Mouse (Mus musculus) erythroid progenitor cell, adult 5-6 weeks (primary cell): ENCODE measurements at regions not wholly inside any gene's neighbourhood (a gene's known extent, or its start where the extent isn't known, plus 50 kb on each side); places are given as distances from the start of the nearest gene placed in this dataset.

Experiments used
- ATAC-seq: replicated peaks from 2 replicates; pipeline ENCODE4 v1.8.0; 2016; ENCODE audit warnings: moderate number of reproducible peaks, mild to moderate bottlenecking, moderate TSS enrichment, inconsistent platforms; ENCODE audit not compliant: poor library complexity, low FRiP score, severe bottlenecking

DNA sequence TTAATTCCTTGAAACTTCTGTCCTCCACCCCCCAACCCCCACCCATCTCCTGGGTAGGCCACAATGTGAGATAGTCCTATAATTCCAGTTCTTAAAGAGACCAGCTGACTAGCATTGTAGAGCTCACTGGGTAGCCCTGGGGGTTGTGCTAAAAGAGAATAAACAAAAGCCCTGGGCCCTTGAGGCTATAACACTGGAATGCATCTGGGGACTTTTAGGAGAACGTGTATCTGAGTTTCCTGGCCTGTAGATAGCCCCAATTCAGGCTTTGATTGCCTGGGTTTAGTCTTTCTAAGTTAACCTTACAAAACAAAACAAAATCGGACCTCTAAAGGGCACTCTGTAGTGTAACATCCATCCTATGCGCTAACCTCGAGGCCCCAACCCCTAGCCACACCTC lies 234.1 kb upstream of the 4930412O13Rik start:
- no peak for ATAC-seq

DNA sequence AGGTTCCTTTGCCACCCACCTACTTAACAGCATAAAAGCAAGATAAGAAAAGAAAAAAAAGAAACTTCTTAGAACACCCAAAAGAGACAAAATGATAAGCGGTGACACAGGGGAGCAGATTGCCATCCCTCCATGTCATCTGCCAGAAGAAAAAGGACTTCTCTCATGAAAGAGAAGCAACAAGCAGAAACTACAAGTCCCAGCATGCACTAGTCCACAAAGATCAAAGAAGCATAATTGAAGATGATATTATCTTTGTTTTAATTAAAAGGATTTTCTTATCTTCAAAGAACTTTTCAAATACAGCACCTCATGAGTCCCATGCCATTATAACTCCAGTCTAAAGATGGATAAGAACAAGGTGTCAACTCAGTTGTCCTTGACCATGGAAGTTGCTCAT lies 231.0 kb upstream of the 4930412O13Rik start:
- no peak for ATAC-seq

DNA sequence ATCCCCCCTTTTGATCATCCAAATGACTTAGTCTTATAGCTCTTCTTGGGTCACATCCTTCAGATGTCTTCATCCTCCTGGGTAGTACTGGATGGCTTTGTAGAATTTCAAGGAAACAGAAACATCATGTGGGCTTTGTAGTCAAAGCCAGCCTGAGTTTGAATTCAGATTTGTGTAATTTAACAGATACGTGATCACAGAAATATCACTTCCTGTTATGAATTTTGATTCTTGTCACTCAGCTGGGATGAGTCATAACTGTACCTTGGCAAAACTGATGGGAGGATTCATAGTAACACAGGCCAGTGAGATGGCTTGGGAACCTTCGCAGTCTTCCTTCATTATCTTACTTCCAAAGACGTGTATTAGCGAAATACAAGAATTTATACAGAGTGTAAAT lies 222.2 kb upstream of the 4930412O13Rik start:
- ATAC-seq = no peak

DNA sequence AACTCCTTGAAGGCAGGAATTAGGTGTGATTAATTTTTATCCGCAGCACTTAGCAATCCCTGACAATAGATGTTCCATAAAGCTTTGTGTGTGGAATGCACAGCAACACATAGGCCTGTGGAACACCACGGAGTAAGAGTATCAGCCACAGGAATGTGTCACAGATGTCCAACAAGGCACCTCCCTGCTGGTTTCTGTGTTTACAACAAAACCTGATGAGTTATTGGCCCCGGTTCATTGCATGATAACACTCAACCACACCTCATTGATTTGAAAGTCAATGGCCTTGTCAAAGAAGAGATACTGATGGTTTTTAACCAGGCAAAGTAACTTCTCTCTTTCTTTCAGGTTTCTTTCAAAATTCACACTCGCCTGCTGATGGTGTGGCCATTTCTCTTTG lies 211.4 kb upstream of the 4930412O13Rik start:
- ATAC-seq = no peak

DNA sequence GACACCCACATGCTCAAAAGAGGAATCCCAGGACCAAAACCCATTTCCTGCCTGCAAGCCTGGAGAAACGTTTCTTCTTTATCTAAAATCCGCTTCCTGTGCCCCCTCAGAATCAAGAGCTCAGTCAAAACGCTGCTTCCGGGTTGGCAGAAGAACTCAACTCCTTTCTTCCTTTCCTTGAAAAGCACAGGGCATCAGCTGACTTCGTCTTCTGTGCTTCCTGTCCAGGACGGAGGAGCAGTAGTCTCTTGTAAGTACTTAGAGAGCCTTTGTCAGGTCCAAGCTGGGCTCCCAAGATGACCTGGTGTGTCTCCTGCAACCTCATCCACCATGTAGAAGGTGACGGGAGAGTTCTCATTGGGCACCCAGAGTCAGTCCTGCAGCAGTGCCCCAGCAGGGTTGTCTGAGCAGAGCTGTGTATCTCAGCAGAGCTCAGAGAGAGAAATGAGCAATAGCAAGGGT lies 199.3 kb upstream of the 4930412O13Rik start:
- no peak for ATAC-seq

DNA sequence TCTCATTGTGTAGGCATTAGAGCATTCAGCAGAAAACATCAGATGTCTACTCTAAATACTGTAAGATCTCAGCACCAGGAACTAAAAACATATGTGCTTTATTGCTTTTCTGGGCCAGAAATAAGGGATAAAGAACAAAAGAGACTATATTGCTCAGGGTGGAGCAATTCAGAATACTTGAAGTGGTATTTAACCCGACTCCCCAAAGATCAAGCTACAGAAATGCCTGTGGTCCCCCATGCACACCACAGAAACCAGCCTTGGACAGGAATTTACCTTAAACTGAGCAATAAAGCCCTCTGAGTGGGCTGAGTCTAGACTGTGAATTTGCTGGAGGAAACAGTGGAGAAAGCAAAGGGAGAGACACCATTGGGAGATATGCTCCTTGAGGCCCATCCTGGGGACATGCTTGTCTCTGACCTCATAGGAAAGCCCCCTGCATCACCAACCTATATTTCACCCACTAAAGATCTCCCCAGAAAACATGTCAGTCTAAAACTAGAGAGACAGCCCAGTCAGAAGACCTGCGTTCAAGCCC lies 197.3 kb upstream of the 4930412O13Rik start:
- no peak for ATAC-seq

DNA sequence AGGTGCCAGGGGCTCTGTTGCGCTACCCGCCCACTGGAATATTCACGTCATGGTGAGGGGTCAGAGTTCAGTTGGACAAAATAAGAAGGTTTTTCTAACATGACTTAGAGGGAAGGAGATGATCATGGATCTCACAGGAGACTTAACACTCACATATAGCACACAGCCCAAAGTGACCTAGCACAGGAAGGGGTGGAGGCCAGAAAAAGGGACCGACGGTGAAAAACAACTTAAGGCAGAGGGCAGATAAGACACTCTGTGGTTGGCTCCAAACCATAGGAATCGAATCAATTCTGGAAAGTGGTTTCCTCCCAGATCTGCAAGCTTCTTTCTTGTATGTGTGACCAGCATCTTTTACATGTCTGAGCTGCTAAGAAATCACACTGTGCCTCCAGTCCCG lies 192.9 kb upstream of the 4930412O13Rik start:
- ATAC-seq = no peak

DNA sequence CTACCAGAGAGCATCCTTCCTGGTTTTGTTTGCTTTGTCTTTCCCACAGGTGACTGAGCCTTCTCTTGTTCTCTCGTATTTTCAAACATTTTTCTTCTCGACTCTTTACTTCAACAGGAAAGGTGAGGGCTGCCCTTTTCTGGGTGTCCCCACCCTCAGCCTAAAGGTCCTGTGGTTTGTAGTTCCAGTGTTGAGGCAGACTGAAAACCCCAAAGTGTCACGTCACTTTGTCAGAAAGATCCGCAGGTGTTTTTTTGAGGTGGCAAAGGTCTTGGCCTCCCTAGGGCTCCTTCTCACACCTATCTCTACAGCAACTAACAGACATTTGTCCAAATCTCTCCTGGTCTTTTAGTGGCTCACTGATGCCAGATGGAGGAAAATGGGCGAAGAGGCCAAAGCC lies 191.5 kb upstream of the 4930412O13Rik start:
- ATAC-seq = no peak

DNA sequence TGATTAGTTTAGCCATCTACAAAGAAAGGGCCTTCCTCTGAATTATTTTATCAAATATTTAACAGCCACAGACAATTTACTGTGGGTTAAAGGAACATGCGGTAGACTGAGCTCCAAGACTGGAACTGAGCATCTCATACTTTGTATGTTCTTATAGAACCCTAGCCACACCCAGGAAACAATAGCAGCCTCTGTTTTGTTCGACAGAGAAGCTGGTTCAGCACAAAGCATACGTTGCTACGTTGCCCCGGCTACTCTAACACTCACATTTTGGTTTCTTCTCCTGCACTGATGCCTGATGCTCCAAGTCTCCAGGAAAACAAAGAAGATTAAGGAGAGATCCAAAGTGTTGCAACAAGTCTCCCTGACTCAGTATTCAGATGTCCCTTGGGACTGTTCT lies 189.5 kb upstream of the 4930412O13Rik start:
- ATAC-seq = no peak

DNA sequence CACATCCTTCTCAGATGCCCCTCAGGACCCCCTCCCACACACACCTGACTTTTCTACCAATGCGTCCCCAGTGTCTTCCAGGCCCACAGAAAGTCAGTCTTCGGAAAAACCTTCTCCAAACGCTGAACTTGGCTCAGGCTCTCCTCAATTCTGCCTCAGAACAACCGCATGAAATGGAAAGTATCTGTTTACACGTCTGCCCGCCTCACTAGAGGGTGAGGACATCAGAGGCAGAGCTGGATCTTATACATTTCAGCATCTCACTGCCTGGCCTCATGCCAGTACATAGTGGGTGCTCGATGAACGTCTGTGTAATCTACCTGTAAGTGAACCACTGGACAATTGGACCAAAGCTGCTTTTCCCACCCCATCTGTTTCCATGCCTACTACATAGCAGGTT lies 189.1 kb upstream of the 4930412O13Rik start:
- no peak for ATAC-seq

DNA sequence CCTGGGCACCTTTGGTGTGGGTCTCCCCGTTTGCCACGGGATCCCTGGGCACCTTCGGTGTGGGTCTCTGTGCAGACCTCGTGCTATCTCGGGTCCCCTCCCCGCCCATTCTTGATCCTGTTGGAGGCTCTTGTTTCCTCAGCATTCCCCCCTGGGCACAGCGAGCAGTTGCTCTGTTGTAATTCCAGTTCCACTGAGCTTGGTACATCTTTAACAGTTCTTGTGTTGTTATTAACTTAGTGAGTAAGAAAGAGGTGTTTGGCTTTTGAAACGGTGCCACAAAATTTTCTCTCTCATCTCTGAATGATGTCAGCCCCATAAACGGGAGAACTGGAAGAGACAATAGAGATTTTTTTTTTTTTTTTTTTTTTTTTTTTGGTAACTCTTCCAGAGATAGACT lies 187.7 kb upstream of the 4930412O13Rik start:
- 0 out of 2 replicates have a peak, but pooled peaks have one; percentile 30 for ATAC-seq

DNA sequence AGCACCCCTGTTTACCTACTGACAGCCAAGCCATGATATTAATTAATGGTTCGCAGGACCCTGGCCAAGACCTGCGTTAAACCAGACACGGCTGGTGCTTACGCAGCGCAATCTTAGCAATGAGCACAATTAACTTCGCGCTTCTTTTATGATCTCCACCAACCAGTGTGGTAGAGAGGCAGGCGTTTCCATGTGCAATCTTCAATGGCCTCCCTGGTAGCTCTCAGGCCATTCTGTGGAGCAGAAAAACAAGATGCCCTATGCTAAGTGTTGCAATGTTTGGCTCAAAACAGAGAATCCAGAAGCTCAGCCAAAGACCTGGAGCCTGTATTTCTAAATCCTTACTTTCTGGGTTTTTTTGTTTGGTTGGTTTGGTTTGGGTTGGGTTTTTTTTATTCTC lies 186.9 kb upstream of the 4930412O13Rik start:
- no peak for ATAC-seq

DNA sequence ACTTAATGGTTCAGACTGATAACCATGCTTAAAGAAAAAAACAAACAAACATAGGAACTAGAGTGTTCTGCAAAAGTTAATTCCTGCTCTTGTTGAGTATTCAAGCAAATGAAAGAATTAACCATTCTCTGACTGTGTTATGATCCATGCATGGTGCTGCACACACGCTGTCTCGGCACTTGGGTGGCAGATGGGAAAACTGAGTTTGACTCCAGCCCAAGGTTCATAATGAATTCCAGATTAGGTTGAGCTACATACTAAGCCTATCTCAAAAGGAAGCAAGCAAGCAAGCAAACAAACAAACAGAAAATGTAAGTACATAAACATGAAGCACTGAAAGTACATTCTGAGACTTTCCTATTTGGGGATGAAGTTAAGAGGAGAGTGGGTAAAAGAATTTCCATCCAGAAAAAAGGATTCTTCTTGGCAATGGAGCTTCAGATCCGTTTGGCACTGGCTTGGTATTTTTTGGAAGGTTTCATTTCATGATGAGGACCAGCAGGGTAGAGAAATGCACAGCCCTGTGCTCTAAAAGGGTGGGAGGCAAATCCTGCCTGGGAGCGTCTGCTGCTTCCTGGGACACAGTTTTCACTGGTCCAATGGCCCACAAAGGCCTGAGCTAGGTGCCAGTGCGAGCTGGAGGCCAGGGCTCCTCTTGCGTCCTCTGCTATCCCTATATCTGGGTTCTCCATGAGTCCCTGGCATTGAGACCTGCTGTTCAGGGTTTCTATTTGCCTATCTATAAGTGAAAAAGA lies 183.3 kb upstream of the 4930412O13Rik start:
- no peak for ATAC-seq

DNA sequence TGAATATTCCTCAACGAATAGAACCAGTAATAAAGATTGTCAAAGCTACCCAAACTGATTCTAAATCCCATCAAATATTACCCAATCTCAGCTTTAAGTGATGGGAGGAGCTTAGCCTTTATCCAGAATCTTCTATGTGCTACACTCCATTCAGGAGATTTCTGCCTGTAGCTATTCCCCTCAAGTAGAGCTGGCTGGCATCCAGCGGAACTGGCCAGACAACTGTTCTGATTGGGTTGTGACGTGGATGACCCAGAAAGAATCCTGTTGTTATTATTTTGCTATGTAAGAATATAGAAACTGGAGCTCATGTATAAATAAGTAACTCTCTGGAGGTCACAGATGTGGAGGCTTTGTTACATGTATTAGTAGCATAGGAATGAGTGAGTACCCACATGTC lies 176.8 kb upstream of the 4930412O13Rik start:
- ATAC-seq = no peak

DNA sequence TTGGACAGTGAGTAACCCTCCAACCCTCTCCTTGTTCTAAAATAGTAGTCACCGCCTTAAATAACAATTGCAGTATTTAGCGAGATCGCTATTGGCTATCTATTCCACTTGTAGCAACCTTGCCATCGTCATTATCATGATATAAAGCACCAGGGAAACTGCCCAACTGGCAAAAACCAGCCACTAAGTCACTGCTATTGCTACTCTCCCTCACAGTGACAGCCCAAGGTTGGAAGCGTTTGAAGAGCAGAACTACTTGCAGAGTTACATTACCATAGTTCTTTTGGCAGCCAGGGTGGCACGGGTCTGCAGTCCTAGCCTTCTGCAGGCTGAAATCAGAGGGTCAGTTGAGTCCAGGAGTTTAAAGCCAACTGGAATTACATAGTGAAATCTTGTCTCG lies 171.6 kb upstream of the 4930412O13Rik start:
- ATAC-seq = no peak

DNA sequence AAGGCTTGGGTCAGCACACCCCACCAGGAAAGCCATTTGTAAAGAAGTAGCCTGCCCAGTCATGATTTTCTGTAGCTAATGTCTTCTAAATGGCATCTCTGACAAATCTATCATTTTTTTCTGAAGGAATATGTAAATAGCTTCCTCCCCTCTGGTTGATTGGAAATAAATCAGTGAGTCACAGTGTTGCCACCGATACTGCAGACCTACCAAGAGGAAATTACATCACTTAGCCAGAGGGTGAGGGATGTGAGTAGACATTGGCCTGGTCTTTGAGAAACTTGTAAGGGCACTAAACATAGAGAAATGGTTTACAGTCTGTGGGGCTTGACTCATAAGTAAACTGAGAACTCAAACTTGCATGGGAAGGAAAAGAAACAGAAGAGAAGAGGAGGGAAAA lies 163.1 kb upstream of the 4930412O13Rik start:
- no peak for ATAC-seq

DNA sequence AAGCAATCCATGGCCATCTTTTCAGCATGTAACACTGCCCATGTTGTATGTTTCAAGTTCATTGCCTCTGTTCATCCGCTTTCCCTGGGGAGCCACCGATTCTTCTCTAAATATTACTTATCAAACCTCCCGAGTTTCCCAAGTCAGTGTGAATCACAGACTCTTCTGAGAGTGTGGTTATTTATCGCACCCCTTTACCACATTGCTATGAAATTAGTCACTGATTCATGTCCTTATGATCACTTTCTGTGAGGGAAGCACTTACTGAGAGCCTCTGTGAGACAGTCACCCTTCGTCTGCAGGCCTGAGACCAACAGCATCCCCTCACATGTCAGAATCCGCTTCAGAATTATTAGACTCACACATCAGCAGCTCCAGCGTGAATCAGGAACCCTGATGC lies 147.8 kb upstream of the 4930412O13Rik start:
- ATAC-seq = no peak

DNA sequence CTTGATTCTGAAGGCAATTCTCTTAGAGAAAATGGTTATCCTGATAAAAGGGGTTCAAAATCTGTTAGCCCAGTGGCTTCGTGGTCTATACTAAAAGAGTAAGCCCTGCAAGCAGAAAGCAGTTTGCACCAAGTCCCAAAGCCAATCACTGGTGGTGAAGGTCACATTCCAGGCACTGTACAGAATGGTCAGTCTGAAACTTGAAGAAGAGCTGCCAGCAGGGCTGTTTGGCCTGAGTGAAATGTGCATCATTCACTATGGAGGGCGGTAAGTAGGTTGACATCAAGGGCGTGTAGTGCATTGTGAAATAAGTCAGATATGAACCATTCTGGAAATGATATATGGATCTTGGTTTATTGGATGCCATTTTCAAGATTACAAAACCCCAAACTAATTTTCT lies 136.9 kb upstream of the 4930412O13Rik start:
- no peak for ATAC-seq

DNA sequence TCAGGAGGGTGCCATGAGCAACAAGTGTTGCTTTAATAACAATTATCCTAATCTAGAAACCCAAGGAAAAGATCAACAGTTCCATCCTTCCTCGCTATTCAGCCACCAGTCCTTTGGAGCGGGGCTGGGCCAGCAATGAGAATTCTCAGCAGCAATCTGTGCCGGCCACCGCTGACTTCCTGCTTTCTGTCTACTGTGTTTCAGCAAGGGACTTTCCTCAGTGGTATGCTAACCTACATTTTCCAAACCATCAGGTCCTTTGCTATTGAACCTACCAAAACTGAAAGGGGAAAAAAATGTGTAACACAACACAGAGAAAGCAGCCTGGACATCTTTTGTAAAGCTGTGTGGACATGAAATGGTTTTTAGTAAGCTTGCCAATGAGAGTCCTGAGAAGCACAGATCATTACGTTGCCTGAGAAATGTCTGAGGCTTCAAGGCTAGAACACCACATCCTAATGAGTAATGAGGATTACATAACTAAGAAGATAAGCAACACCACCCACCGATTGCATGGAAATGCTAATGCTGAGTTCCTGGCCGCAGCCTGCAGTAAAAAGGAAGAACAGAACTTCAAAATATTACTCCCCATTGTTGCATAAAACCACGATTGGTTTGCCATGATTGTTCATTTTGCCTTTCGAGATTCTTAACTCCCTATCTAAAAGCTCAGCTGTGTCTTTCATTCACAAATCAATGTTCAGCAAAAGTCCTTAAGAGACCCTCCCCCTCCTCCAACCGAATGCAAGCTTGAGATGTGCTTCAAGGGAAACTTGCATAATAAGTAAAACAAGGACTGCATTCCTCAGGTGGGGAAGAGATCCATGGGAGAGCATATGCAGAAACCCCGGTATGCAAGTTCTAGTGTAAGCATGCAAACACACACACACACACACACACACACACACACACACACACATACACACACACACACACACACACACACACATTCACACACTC lies 130.9 kb upstream of the 4930412O13Rik start:
- ATAC-seq = no peak

DNA sequence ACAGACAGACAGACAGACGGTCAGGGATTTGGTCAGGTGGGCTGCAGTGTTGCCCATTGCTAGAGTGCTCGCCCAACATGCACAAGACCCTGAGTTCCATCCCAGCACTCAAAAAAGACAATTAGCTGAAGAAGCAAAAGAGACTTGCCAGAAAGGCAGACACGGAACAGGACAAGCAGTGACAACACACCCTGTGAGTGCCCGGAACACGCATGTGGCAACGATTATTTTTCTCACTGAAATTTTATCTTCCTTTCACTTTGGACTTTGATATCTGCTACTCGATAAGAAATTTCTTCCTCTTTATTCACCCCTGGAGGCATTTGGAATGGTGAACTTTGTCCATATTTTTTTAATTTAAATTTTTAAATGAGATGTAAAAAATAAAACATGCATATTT lies 127.4 kb upstream of the 4930412O13Rik start:
- no peak for ATAC-seq

DNA sequence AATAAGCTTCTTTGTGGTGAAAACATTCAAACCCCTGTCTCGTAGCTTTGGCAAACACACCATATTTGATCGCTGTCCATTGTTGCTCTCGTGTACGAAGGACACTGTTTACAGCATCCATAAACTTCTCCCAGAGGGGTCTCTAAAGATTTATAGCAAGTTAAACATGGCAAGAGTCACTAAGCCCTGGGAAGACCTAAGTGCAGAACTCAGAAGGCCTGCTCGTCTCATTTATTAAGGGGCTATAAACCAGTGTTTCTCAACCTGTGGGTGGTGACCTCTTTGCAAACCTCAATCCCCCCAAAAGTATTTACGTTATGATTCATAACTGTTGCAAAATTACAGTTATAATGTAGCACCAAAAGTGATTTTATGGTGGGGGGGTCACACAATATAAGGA lies 126.9 kb upstream of the 4930412O13Rik start:
- ATAC-seq = no peak
